Mouse (Mus musculus): ENCODE data around the gene Naga. TPM values are rescaled to one million over a fixed set of nuclear protein-coding genes. Genes with fewer than 3 reads are reported as not detected.
A peak's percentile ranks its signal among the peaks of the same experiment; 100 is the strongest.

Naga gene
- polyA plus RNA-seq, 2 experiments, result 59.3 to 101 TPM

DNA sequence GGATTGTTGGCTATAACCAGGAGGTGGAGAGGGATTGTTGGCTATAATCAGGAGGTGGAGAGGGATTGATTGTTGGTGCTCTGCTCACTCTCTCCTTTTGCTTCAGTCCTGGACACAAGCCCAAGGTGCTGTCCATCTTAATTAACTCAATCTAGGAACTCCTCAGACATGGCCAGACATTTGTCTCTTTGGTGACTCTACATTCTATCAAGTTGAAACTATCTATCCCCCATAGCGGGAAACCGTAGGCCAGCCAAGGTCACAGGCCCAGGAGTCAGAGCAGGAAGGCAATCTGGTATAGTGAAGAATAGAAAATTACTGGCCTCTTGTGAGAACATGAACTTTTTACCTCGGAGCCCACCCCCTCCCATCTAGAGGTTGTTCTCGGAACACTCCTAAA, 23.5 kb upstream of the Naga start:
- Histone ChIP-seq H3K27me3 (ENCODE audit: control insufficient read depth, insufficient read depth, low read length) (no peaks in the 10 kb centered on the region), H3K4me1 (ENCODE audit: control insufficient read depth, insufficient read depth, low read length) (peaks cover 8% of the 10 kb centered on the region; the same call in 1 of the 2 replicates), H3K4me2 (replicated peaks; ENCODE audit: low read depth, low read length, severe bottlenecking) (no peak overlapping the region), H3K4me3 (replicated peaks; ENCODE audit: low read length) (no peak overlapping the region), H3K9ac (ENCODE audit: low read depth, low read length, severe bottlenecking) (no peak overlapping the region), H3K27ac (replicated peaks; ENCODE audit: low read depth, low read length) (no peak overlapping the region), H3K9me3 (ENCODE audit: control insufficient read depth, low read length) (no peaks in the 10 kb centered on the region), H3K36me3 (ENCODE audit: control insufficient read depth, insufficient read depth, low read length) (no peaks in the 10 kb centered on the region)
- no peak for TF ChIP-seq POLR2A (IDR thresholded peaks at IDR 0.05; ENCODE audit: borderline replicate concordance, extremely low read depth, insufficient read depth, insufficient read length)
- 78% methylated on average over 3 of the region's 4 CpGs for WGBS
- ATAC-seq (ENCODE audit: low FRiP score, low read depth), result no peak
- no peak for DNase-seq (ENCODE audit: low spot score)

DNA sequence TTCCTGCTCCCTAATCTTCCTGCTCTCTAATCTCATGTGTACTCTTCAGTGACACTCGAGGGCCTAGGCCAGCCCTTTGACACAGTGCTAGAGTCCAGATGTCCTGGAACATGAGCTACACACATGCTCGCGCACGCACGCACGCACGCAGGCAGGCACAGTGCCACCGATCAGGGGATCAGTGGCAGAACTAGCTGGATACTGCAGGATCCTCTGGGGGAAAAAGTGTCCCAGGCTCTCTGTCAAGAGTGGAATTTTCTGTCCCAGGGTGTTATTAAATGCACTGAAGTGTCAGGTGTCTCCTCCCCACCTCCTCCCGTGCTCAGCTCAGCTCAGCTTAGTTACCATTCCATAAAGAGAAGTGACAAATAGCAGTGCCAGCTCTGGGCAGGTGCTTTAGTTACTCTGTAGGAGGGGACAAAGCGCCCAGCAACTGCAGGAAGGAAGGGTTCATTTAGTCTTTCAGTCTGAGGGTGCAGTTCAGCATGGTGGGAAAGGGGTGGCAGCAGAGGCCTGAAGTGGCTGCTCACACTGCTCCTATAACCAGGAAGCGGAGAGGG, 22.8 kb upstream of the Naga start:
- no peaks in the 10 kb centered on the region for H3K9me3 ChIP-seq (ENCODE audit: control insufficient read depth, low read length)
- DNase-seq (ENCODE audit: low spot score) (no peak), ATAC-seq (ENCODE audit: low FRiP score, low read depth) (no peak)
- H3K9ac ChIP-seq (ENCODE audit: low read depth, low read length, severe bottlenecking), result no peak overlapping the region
- 75% methylated on average over 11 of the region's 11 CpGs for WGBS
- H3K27ac ChIP-seq (replicated peaks; ENCODE audit: low read depth, low read length), result no peak overlapping the region
- peaks cover 8% of the 10 kb centered on the region; the same call in 1 of the 2 replicates for H3K4me1 ChIP-seq (ENCODE audit: control insufficient read depth, insufficient read depth, low read length)
- no peak overlapping the region for H3K4me3 ChIP-seq (replicated peaks; ENCODE audit: low read length)
- no peak overlapping the region for H3K4me2 ChIP-seq (replicated peaks; ENCODE audit: low read depth, low read length, severe bottlenecking)
- no peaks in the 10 kb centered on the region for H3K36me3 ChIP-seq (ENCODE audit: control insufficient read depth, insufficient read depth, low read length)
- TF ChIP-seq POLR2A (IDR thresholded peaks at IDR 0.05; ENCODE audit: borderline replicate concordance, extremely low read depth, insufficient read depth, insufficient read length), result no peak
- no peaks in the 10 kb centered on the region for H3K27me3 ChIP-seq (ENCODE audit: control insufficient read depth, insufficient read depth, low read length)

DNA sequence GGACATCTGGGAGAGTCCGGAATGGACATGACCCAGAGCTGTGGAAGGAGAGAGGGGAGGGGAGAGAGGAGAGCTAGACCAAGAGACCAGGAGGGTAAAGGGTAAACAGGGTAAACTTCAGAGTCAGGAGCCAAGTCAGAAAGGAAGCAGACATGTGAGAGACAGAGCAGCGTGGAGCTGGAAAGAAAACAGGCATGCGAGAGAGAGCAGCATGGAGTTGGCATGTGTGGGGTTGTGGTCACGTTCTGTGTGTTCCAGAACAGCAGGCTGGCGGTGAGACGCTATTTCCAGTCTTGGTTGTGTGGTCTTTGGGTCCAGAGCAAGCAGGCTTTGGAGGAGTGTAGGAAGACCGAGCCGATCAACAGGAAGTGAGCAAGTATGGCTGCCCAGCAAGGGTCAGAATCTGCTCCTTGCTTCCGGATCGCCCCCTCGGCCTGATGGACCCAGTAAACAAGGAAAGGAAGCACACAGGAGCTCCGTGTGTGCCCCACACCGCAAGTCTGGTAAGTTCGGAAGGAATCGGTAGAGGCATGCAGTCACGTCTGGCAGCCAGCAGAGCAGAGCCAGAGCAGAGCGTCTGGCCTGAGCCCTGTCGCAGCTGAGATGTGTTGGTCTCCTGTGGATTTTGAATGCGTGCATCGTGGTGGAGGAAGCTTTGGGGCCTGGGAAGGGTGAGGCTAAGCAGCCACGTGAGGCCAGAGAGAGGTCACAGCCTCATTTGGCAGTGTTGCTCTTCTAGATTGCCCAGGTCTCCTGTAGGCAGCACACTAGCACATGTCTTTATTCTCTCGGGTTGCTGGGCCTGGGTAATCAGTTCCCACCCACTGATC, 19.9 kb upstream of the Naga start:
- Histone ChIP-seq H3K27ac (replicated peaks; ENCODE audit: low read depth, low read length) (no peak overlapping the region), H3K9me3 (ENCODE audit: control insufficient read depth, low read length) (no peaks in the 10 kb centered on the region), H3K36me3 (ENCODE audit: control insufficient read depth, insufficient read depth, low read length) (no peaks in the 10 kb centered on the region), H3K27me3 (ENCODE audit: control insufficient read depth, insufficient read depth, low read length) (no peaks in the 10 kb centered on the region), H3K9ac (ENCODE audit: low read depth, low read length, severe bottlenecking) (0 out of 2 replicates have a peak overlapping the region, but pooled peaks have one; percentile 12), H3K4me2 (replicated peaks; ENCODE audit: low read depth, low read length, severe bottlenecking) (no peak overlapping the region), H3K4me3 (replicated peaks; ENCODE audit: low read length) (no peak overlapping the region), H3K4me1 (ENCODE audit: control insufficient read depth, insufficient read depth, low read length) (peaks cover 12% of the 10 kb centered on the region; the same call in 1 of the 2 replicates)
- TF ChIP-seq POLR2A (IDR thresholded peaks at IDR 0.05; ENCODE audit: borderline replicate concordance, extremely low read depth, insufficient read depth, insufficient read length), result no peak
- ATAC-seq (ENCODE audit: low FRiP score, low read depth) (no peak), DNase-seq (ENCODE audit: low spot score) (no peak)
- WGBS, result 54% methylated on average over 22 of the region's 22 CpGs

DNA sequence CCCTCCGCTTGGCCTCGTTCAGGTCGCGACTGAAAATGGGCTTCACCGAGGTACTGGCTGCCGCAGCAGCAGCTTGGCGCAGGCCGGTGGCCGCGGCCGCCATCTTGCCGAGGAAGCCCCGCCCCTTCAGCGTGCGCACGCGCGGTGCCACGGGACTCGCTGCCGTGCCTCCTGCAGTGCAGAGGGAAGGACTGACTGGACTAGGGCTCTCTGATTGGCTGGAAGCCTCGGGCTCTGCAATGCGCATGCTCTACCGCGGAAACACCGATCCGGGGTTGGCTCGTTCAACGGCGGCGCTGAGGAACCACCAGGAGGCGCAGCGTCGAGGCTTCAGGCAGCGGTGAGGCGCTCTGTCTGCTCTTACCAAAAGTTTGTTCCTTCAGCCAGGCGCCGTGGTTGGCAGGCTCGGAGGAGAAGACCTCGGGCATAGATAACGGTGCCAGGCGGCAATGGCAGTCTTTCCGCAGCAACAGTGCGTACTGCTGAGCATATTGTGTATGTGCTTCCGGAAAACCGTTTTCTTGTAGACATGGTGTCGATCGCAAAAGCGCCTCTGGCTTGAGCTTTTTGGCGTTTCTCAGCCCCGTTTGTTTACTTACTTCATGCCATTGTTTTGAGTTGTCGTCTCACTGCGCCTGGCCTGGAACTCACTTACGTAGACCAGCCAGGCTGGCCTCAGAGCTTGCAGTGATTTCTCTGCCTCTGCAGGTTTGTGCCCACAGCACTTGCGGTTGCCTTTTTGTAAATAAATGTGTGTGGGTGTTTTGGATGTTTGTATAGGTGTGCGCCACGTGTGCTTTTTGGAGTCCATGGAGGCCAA, 15.6 kb upstream of the Naga start, which contains the start of gene Ndufa6:
Gene Ndufa6 (minus strand): TSS at position 197 of the 820 bp plus-strand sequence.
- Histone ChIP-seq H3K9me3 (ENCODE audit: control insufficient read depth, low read length) (no peaks in the 10 kb centered on the region), H3K27ac (replicated peaks; ENCODE audit: low read depth, low read length) (peak within 1 kb of the TSS; percentile 86), H3K4me1 (ENCODE audit: control insufficient read depth, insufficient read depth, low read length) (peaks cover 23% of the 10 kb centered on the region), H3K4me3 (replicated peaks; ENCODE audit: low read length) (peak within 1 kb of the TSS; percentile 71), H3K36me3 (ENCODE audit: control insufficient read depth, insufficient read depth, low read length) (peaks cover 18% of the 10 kb centered on the region), H3K4me2 (replicated peaks; ENCODE audit: low read depth, low read length, severe bottlenecking) (peak within 1 kb of the TSS; percentile 83), H3K27me3 (ENCODE audit: control insufficient read depth, insufficient read depth, low read length) (no peaks in the 10 kb centered on the region), H3K9ac (ENCODE audit: low read depth, low read length, severe bottlenecking) (peak within 1 kb of the TSS; percentile 89)
- WGBS, result 2% methylated on average over 55 of the region's 57 CpGs
- peak; percentile 97 for TF ChIP-seq POLR2A (IDR thresholded peaks at IDR 0.05; ENCODE audit: borderline replicate concordance, extremely low read depth, insufficient read depth, insufficient read length)
- DNase-seq (ENCODE audit: low spot score) (peak; percentile 98), ATAC-seq (ENCODE audit: low FRiP score, low read depth) (peak; percentile 100)

DNA sequence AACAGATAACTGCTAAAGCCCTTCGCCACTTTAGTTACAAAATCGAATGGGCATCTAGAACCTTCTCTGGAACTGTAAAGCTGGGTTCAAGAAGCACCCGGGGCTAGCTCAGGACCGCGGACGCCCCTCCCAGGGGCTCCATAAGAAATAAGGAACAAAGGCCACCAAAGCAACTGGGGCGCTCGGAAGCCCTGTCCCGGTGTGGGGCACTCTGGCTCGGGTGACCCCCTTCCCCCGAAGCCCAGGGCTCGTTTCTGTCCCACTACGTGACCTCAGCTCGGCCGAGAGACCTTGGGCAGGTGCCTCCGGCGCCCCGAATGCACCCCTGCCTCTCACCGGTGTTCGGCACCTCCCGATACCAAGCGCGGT, 15.0 kb upstream of the Naga start:
- peak overlapping the region; percentile 71 for H3K4me3 ChIP-seq (replicated peaks; ENCODE audit: low read length)
- no peaks in the 10 kb centered on the region for H3K9me3 ChIP-seq (ENCODE audit: control insufficient read depth, low read length)
- H3K36me3 ChIP-seq (ENCODE audit: control insufficient read depth, insufficient read depth, low read length), result peaks cover 24% of the 10 kb centered on the region
- H3K4me2 ChIP-seq (replicated peaks; ENCODE audit: low read depth, low read length, severe bottlenecking), result peak overlapping the region; percentile 83
- ATAC-seq (ENCODE audit: low FRiP score, low read depth), result peak; percentile 20
- peak overlapping the region; percentile 89 for H3K9ac ChIP-seq (ENCODE audit: low read depth, low read length, severe bottlenecking)
- WGBS, result under 1% methylated on average over 15 of the region's 23 CpGs
- no peak for TF ChIP-seq POLR2A (IDR thresholded peaks at IDR 0.05; ENCODE audit: borderline replicate concordance, extremely low read depth, insufficient read depth, insufficient read length)
- DNase-seq (ENCODE audit: low spot score), result no peak
- no peaks in the 10 kb centered on the region for H3K27me3 ChIP-seq (ENCODE audit: control insufficient read depth, insufficient read depth, low read length)
- H3K27ac ChIP-seq (replicated peaks; ENCODE audit: low read depth, low read length), result peak overlapping the region; percentile 67; the same call in 1 of the 2 replicates
- peaks cover 18% of the 10 kb centered on the region for H3K4me1 ChIP-seq (ENCODE audit: control insufficient read depth, insufficient read depth, low read length)

All from limb, embryonic 14.5 days (tissue).